Mouse (Mus musculus) hindlimb bud, embryonic 11.5 days (tissue): ENCODE measurements at regions not wholly inside any gene's neighbourhood (a gene's known extent, or its start where the extent isn't known, plus 50 kb on each side); places are given as distances from the start of the nearest gene placed in this dataset.

ENCODE experiments used
- DNase-seq: peaks from one replicate; pipeline ENCODE4 v3.0.0-alpha.2; 2012; ENCODE audit warnings: low read depth, low spot score; ENCODE audit errors: extremely low spot score

DNA sequence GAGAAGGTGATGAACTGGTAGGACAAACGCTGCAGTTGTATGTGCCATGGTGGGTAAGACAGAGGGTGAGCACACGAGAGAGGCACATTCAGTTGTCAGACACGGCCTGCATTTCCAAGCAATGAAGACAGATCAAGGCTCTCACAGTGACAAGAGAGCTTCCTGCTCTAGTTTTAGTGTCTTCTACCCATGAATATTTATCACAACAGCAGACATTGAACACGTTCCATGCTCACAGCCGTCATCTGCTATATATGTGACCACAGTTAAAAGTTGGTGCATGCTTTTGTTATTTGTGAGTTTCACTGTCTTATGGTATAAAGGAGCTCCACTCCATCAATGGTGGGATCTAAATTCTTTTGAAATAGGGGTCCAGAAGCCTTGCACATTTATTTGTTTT is 76.9 kb upstream of the Gk2 start:
- DNase-seq = no peak

DNA sequence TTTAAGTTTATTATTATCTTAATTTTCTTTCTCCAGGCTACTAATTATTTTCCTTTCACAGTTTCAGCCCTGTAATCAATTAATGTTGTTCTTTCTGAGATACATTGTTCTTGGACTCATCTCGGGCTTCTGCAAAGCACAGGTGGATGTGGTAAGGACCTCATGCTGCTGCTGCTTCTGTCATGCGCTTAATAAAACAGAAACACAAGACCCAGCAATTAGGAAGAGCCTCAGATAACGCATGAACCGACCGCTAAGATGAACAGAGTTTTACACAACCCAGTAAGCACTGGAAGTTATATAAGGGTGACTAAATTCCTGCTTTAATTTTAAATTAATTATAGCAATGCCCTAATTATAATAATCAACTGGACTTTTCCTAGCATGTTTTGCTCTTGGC is 70.7 kb upstream of the Gk2 start:
- no peak for DNase-seq
